Mouse (Mus musculus) WW6 (cell line): ENCODE data around the gene Adamts6.

Experiments used
- DNase-seq: peaks from one replicate; pipeline ENCODE4 v3.0.0-alpha.2; 2013; ENCODE audit warnings: low read depth, low spot score

Gene Adamts6

DNA sequence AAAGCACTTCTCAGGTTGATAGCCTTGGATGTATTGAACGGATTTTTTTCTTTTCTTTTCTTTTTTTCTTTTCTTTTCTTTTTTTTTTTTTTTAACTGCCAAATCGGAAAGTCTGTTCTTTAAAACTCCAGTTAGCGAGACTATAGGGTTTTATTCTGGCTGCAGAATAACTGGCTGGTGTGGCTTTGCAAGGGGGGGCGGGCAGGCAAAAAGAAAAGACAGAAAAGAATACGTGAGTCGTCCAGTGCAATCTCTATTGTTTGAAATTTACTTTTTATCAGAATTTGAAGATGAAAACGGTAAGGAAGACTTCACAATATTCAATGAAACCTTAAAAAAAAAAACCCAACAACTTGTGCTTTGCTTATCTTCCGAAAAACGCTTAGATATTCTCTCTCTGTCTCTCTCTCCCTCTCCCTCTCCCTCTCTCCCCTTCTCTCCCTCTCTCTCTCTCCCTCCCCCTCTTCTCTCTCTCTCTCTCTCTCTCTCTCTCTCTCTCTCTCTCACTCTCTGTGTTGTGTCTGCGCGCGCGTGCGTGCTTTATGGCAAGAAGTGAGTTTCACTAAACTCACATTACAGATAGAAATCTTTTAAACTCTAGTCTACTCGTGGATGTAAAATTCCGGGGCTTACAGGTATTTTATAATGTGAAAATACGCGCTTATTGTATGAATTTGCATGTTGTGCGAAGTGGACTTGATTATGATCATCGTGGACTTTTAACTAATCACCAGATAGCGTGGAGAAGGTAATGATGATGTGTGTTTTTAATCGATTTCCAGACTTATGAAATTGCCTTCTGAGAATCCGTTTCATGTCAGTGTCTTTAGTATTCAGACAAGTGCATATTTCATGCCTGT, at the start of gene Adamts6:
Adamts6 (plus strand) TSS at position 470 of the 860 bp plus-strand sequence.
- DNase-seq: no peak

- no peak for DNase-seq
Measured at GRCm38 (mm10) chr13:104258997-104259396, 28.6 kb upstream of the Adamts6 start.

GRCm38 (mm10) chr13:104285031-104285431, 2.6 kb upstream of the Adamts6 start:
- DNase-seq: no peak

DNA sequence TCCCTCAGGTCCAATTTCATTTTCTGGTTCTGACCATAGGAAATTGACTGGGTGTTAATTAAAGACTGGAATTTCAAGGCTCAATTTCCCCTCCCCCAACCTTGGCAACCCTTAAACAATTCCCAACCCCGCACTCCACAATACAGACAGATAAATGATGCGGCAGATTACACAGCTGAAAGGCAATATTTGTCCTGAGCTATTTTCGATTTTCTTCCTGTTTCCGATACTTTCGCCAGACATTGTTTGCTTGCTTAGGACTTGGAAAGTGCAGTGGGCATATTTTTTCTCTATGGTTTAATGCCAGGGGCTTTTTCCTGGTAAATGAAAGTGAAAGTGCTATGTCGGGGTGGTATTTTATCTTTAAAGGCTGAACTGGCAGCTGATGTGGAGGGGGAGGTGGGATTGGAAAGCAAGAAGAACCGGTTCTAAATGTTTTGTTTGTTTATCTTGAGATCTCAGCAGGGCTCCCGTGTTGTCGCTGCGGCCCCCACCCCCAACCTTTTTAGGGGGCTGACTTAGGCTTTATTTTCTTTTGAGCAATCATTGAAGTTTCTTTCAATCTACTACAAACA, 1.8 kb upstream of the Adamts6 start:
- DNase-seq: no peak

DNA sequence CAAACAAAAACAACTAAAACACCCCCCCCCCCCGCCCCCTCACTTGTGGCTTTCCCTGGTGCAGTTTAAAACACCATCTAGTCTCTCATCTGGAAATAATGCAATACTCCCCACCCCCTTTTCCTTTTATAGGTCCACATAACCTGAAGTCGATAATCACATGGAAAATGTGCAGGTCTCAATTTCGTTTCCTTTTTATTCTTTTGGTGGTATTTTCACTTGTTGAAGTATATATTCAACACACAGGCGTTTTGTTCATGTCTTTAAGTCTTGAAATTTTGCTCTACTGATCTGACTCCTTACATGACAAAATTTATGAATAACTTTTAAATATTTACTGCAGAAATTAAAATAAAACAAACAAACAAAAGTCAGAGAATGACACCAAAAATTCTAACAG, 1.3 kb upstream of the Adamts6 start:
- DNase-seq: no peak

- peak; percentile 48 for DNase-seq
Measured at GRCm38 (mm10) chr13:104286897-104287309, 732 bp upstream of the Adamts6 start.

GRCm38 (mm10) chr13:104288226-104288859, 708 bp downstream of the Adamts6 start:
- no peak for DNase-seq

- DNase-seq: no peak
Measured at GRCm38 (mm10) chr13:104289176-104289575, 1.5 kb downstream of the Adamts6 start.

GRCm38 (mm10) chr13:104295472-104295871, 7.8 kb downstream of the Adamts6 start:
- DNase-seq: no peak

DNA sequence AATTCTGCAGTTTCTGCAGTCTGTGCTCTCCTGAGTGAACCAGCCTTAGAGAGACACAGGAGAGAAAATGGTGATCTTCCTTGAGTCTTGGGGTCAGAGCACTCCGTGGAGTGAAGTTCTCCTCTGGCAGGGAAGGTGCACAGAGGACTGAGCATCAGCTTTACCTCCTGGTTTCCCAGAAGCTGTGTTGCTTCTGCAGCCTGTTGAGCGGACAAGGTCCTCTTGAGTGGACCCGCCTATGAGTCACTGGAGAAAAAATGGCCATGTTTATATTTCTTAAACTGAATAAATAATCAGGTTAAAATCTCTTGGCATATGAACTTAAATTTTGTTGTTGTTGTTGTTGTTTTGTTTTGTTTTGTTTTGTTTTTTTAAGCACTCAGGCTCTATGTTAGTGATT, 41.7 kb downstream of the Adamts6 start:
- DNase-seq: no peak

DNA sequence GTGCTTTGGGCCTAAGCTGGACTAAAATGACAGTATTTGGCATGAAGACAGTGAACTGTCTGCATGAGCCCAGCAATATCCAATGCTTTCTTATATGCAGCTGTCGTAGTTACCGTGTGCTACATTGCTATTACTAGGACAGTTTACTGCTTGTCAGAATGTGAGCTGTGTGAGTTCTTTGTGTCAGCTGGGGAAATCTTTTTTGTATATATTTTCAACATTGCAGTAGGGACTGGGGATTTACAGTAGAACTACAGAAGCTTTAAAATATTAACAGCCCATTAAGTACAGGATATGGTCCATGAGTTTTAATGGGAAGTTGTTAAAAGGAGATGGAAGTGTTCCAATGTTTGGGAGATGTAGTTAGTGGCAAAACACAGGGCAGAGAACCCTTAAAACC, 42.1 kb downstream of the Adamts6 start:
- no peak for DNase-seq

GRCm38 (mm10) chr13:104352590-104352989, 65.0 kb downstream of the Adamts6 start:
- no peak for DNase-seq

DNA sequence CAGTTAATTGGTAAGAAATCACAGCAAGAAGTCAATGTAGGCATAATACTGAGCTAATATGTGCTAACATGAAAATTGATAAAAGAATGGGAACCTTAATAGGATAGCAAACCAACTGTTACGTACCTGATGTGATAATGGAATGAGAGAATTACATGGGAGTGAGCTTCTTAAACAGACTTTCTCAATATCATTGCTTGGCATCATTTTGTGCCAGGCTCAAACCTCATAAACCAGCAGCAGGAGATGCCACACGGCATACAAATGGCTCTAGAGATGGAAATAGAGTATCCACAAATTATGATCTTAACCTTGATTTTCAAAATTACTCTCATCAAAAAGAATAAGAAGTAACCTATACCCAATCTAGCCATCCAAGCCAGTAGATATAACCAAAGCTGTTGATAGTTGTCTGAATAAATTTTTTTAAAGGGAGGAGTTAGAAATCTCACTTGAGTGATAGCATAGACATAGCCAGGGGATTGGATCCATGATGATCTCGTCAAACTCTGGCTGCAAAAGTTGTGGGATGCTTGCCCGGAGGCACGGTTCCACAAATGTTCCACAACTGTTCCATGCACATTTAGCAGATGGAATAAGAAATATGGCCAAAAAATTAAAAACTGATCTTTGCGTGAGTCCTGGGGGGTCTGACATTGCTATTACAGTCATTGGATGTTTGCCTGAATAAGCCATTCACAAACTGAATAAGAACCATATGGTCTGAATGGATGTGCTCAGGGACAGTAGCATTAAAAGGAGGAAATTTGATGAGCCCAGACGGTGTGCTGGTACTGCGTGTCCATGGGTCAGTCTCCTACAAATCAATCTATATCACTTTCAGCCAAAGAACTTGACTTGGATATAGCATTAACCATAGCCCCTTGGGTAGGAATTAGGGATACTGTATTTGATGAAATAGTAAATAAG, 106.1 kb downstream of the Adamts6 start:
- DNase-seq: no peak

GRCm38 (mm10) chr13:104397814-104398213, 110.2 kb downstream of the Adamts6 start:
- DNase-seq: no peak

DNA sequence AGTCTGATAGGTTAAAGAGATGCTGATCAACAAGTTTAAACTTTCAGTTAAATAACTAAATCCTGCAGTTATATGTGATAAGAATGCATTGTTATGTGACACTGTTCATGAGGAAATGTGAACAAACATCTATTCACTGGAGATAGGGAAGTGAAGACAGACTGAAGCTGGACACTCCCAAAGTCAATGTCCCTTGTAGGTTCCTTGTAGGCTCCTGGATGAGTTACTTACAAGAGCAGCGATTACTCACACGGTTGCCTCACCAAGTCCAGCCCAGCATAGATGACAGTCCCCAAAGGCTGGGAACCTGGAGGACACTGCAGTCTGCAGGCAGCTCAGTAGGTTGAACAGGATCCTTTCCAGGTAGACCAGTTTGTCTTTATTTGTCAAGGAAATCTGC, 145.1 kb downstream of the Adamts6 start:
- no peak for DNase-seq

DNA sequence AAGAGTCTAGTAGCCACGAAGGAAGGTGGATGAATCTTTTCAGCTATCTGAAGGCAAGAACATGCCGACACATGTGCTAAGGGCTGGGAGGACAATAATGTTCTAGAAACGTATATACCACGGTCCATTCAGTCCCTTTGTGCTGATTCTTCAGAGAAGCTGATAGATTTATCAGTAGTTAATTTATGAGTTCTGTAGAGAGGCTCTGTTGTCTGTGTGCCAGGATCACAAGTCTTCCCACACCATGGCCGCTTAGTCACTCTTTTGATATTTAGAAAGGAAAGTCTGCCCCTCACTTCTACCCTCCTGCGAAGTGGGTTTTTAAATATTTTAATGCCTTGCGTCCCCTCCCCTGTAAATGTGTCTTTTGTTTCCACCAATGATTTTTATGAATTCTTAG, 154.9 kb downstream of the Adamts6 start:
- no peak for DNase-seq

GRCm38 (mm10) chr13:104445437-104445836, 157.8 kb downstream of the Adamts6 start:
- DNase-seq: no peak

DNA sequence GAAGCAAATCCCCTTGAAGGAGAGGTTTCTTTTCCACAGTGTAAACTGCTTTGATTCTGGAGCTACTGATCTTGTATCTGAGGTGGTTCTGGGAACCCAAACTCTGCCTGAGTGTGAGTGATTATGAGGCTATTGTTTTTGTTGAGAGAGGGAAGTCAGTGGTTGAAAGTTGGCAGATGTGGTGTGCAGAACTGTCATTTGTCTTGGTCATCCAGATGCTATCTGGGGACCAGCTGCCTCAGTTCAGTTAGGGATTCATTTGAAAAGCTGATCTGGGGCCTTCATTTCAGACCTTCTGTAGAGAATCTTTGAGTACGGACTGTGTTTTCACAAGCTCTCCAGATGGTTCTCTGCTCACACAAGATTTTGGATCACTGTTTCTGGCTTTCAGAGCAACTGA, 159.3 kb downstream of the Adamts6 start:
- no peak for DNase-seq

- no peak for DNase-seq
Measured at GRCm38 (mm10) chr13:104447470-104447869, 159.8 kb downstream of the Adamts6 start.

DNA sequence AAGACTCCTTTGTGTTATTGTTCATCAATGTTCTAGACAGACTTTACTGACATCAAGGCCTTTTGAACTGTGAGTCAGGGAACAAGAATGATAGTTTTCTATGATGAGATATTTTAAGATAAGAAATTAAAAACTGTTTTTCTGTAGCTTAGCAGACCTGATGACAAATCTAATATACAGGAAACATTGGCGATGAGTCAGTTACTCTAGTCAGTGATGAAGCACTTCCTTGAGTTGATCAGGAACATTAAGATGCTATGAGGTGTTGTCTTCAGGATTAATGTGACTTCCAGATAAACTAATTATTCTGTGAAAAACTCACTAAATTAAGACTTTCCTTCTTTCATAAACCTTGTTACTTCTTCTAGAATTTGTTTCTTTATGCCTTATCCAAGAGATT, 160.7 kb downstream of the Adamts6 start:
- no peak for DNase-seq

DNA sequence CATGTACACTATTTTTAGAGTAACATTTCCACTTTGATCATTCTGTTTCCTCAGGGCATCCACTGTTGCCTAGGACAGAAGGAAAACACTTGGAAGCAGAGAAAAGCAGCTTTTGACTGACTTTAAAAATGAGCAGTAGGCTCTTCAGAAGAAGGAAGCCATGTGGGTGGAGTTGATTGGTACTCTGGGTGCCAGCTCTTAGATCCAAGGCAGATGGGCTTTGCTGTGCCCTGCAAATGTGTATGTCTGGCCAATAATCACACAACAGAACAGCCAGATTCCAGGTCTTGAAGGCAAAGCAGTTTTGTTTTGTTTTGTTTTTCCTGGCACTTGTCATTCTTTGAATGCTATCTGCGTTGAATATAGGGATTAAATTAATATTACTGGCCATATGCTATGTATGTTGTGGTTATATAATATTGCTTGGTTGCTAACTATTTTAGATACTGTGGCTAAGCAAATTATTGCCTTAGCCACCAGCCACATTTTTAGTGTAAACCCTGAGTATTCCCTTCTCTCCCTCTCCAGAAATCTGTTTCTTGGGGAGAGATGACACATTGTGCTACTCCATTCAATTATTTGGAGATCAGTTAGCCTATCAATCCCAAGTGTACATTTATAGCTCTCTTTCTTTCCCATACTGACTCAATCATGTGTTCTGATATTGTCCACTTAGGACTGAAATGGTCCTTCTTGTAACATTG, 165.8 kb downstream of the Adamts6 start:
- no peak for DNase-seq
